Mouse (Mus musculus) hindbrain, embryonic 15.5 days (tissue): ENCODE data around the gene Rnf130. TPM values are rescaled to one million over a fixed set of nuclear protein-coding genes. Genes with fewer than 3 reads are reported as not detected.
A peak's percentile ranks its signal among the peaks of the same experiment; 100 is the strongest.

ENCODE experiments used
- ATAC-seq: fragments of 200-750 bp; cut with Nextera tagmentation; 2 replicates; pipeline ENCODE4 v1.8.0; 2017; ENCODE audit warnings: low read depth, moderate number of reproducible peaks, moderate TSS enrichment; ENCODE audit not compliant: low FRiP score
- H3K27ac ChIP-seq: fragments of 300-500 bp; sonication (generic); replicated peaks from 2 replicates; pipeline ENCODE4 v1.5.1; 2015; ENCODE audit warnings: mild to moderate bottlenecking, inconsistent platforms
- H3K27me3 ChIP-seq: fragments of 300-500 bp; sonication (generic); 2 replicates; pipeline ENCODE4 v1.6.1; 2015; ENCODE audit warnings: control low read depth, inconsistent platforms
- H3K36me3 ChIP-seq: fragments of 300-500 bp; sonication (generic); 2 replicates; pipeline ENCODE4 v1.6.1; 2015; ENCODE audit warnings: control low read depth, inconsistent platforms
- H3K4me1 ChIP-seq: fragments of 300-500 bp; sonication (generic); replicated peaks from 2 replicates; pipeline ENCODE4 v1.6.1; 2015; ENCODE audit warnings: control low read depth, inconsistent platforms
- H3K4me2 ChIP-seq: fragments of 300-500 bp; sonication (generic); 2 replicates; pipeline ENCODE4 v1.6.1; 2015; ENCODE audit warnings: moderate library complexity, mild to moderate bottlenecking, inconsistent platforms
- H3K4me3 ChIP-seq: fragments of 300-500 bp; sonication (generic); 2 replicates; pipeline ENCODE4 v1.5.1; 2015; ENCODE audit warnings: mild to moderate bottlenecking, inconsistent platforms
- H3K9ac ChIP-seq: fragments of 300-500 bp; sonication (generic); 2 replicates; pipeline ENCODE4 v1.6.1; 2015; ENCODE audit warnings: inconsistent platforms
- H3K9me3 ChIP-seq: fragments of 300-500 bp; sonication (generic); 2 replicates; pipeline ENCODE4 v1.6.1; 2016; ENCODE audit warnings: control low read depth, inconsistent platforms
- WGBS: fragments of 180-500 bp; shearing (Covaris S2); methylation state at CpG from one replicate; pipeline ENCODE4 v1.1.7; 2015; 5-methylcytosine and 5-hydroxymethylcytosine counted together
- polyA plus RNA-seq: library from polyadenylated mRNA; unstranded; fragments of >200 nt; fragmentation: Nextera tagmentation; extraction: Ambion mirVana; gene quantifications from 2 replicates; pipeline ENCODE4 v1.2.1, GENCODE M21; 2015

Rnf130 gene
- polyA plus RNA-seq, 1 experiment from 2014 or later = 64.6 TPM

GRCm38 (mm10) chr11:50127781-50128180 is 102.6 kb downstream of the Rnf130 start:
- Histone ChIP-seq H3K27ac (no peak overlapping the region), H3K36me3 (no peaks in the 10 kb centered on the region), H3K4me2 (peak overlapping the region; percentile 45), H3K4me1 (peaks cover 20% of the 10 kb centered on the region), H3K4me3 (no peak overlapping the region), H3K27me3 (no peaks in the 10 kb centered on the region), H3K9ac (no peak overlapping the region), H3K9me3 (no peaks in the 10 kb centered on the region)
- 6% methylated on average over 10 of the region's 10 CpGs for WGBS
- ATAC-seq = no peak

GRCm38 (mm10) chr11:50130811-50131766 is 105.9 kb downstream of the Rnf130 start, which contains the start of gene Tbc1d9b:
Tbc1d9b (plus strand) TSS chr11:50131396.
- H3K4me3 ChIP-seq = peak within 1 kb of the TSS; percentile 70
- H3K9me3 ChIP-seq = no peaks in the 10 kb centered on the region
- peak within 1 kb of the TSS; percentile 93 for H3K27ac ChIP-seq
- no peaks in the 10 kb centered on the region; the same call in 1 of the 2 replicates for H3K36me3 ChIP-seq
- ATAC-seq = peak; percentile 94
- H3K27me3 ChIP-seq = no peaks in the 10 kb centered on the region
- peak within 1 kb of the TSS; percentile 93 for H3K9ac ChIP-seq
- peak within 1 kb of the TSS; percentile 87 for H3K4me2 ChIP-seq
- H3K4me1 ChIP-seq = peaks cover 22% of the 10 kb centered on the region
- under 1% methylated on average over 73 of the region's 77 CpGs for WGBS

GRCm38 (mm10) chr11:50131801-50132201 is 106.7 kb downstream of the Rnf130 start:
- ATAC-seq = peak; percentile 4; the same call in 1 of the 2 replicates
- no peaks in the 10 kb centered on the region for H3K27me3 ChIP-seq
- H3K36me3 ChIP-seq = peaks cover 4% of the 10 kb centered on the region
- peak overlapping the region; percentile 70 for H3K4me3 ChIP-seq
- H3K9me3 ChIP-seq = no peaks in the 10 kb centered on the region
- peak overlapping the region; percentile 93 for H3K9ac ChIP-seq
- peak overlapping the region; percentile 87 for H3K4me2 ChIP-seq
- WGBS = 8% methylated on average over 10 of the region's 10 CpGs
- H3K4me1 ChIP-seq = peaks cover 22% of the 10 kb centered on the region
- peak overlapping the region; percentile 93 for H3K27ac ChIP-seq

GRCm38 (mm10) chr11:50132265-50132664 is 107.1 kb downstream of the Rnf130 start:
- 74% methylated on average over 6 of the region's 6 CpGs for WGBS
- Histone ChIP-seq H3K36me3 (peaks cover 8% of the 10 kb centered on the region), H3K4me3 (peak overlapping the region; percentile 70), H3K4me1 (peaks cover 22% of the 10 kb centered on the region), H3K27ac (peak overlapping the region; percentile 93; the same call in 1 of the 2 replicates), H3K4me2 (peak overlapping the region; percentile 87), H3K9me3 (no peaks in the 10 kb centered on the region), H3K9ac (peak overlapping the region; percentile 93), H3K27me3 (no peaks in the 10 kb centered on the region)
- no peak for ATAC-seq

- ATAC-seq = no peak
- Histone ChIP-seq H3K9me3 (no peaks in the 10 kb centered on the region), H3K9ac (no peak overlapping the region), H3K27me3 (no peaks in the 10 kb centered on the region), H3K36me3 (peaks cover 24% of the 10 kb centered on the region), H3K4me2 (no peak overlapping the region), H3K4me3 (no peak overlapping the region), H3K27ac (no peak overlapping the region), H3K4me1 (peaks cover 22% of the 10 kb centered on the region)
- WGBS = 85% methylated on average over 10 of the region's 10 CpGs
Measured at GRCm38 (mm10) chr11:50134136-50134859, 109.2 kb downstream of the Rnf130 start.

GRCm38 (mm10) chr11:50138206-50138822 is 113.2 kb downstream of the Rnf130 start:
- Histone ChIP-seq H3K9me3 (no peaks in the 10 kb centered on the region), H3K4me1 (0 out of 2 replicates have a peak, but pooled peaks cover 3% of the 10 kb centered on the region), H3K4me2 (no peak overlapping the region), H3K9ac (no peak overlapping the region), H3K27me3 (no peaks in the 10 kb centered on the region), H3K27ac (no peak overlapping the region), H3K36me3 (peaks cover 63% of the 10 kb centered on the region), H3K4me3 (no peak overlapping the region)
- no peak for ATAC-seq
- WGBS = 86% methylated on average over 10 of the region's 10 CpGs

GRCm38 (mm10) chr11:50139571-50139970 is 114.4 kb downstream of the Rnf130 start:
- Histone ChIP-seq H3K4me2 (no peak overlapping the region), H3K36me3 (peaks cover 72% of the 10 kb centered on the region), H3K9me3 (no peaks in the 10 kb centered on the region), H3K4me1 (no peaks in the 10 kb centered on the region), H3K9ac (no peak overlapping the region), H3K4me3 (no peak overlapping the region), H3K27ac (no peak overlapping the region), H3K27me3 (no peaks in the 10 kb centered on the region)
- WGBS = 86% methylated on average over 7 of the region's 7 CpGs
- no peak for ATAC-seq

- H3K36me3 ChIP-seq = peaks cover 90% of the 10 kb centered on the region
- no peak overlapping the region for H3K27ac ChIP-seq
- no peaks in the 10 kb centered on the region for H3K9me3 ChIP-seq
- H3K4me3 ChIP-seq = no peak overlapping the region
- no peaks in the 10 kb centered on the region for H3K4me1 ChIP-seq
- H3K9ac ChIP-seq = no peak overlapping the region
- 96% methylated on average over 3 of the region's 3 CpGs for WGBS
- no peak overlapping the region for H3K4me2 ChIP-seq
- no peaks in the 10 kb centered on the region for H3K27me3 ChIP-seq
- ATAC-seq = no peak
Measured at GRCm38 (mm10) chr11:50145529-50145928, 120.4 kb downstream of the Rnf130 start.

- no peak for ATAC-seq
- H3K4me3 ChIP-seq = no peak overlapping the region
- no peak overlapping the region for H3K27ac ChIP-seq
- H3K4me2 ChIP-seq = no peak overlapping the region
- H3K4me1 ChIP-seq = no peaks in the 10 kb centered on the region
- H3K36me3 ChIP-seq = peaks cover 90% of the 10 kb centered on the region
- H3K9ac ChIP-seq = no peak overlapping the region
- no peaks in the 10 kb centered on the region for H3K9me3 ChIP-seq
- no peaks in the 10 kb centered on the region for H3K27me3 ChIP-seq
- 95% methylated on average over 13 of the region's 13 CpGs for WGBS
Measured at GRCm38 (mm10) chr11:50146121-50146520, 121.0 kb downstream of the Rnf130 start.

GRCm38 (mm10) chr11:50147267-50147957 is 122.3 kb downstream of the Rnf130 start:
- H3K4me2 ChIP-seq = no peak overlapping the region
- 91% methylated on average over 9 of the region's 9 CpGs for WGBS

GRCm38 (mm10) chr11:50147958-50148476 is 122.9 kb downstream of the Rnf130 start:
- WGBS = 92% methylated on average over 11 of the region's 11 CpGs
- no peaks in the 10 kb centered on the region for H3K27me3 ChIP-seq
- H3K9me3 ChIP-seq = no peaks in the 10 kb centered on the region
- no peak overlapping the region for H3K4me3 ChIP-seq
- ATAC-seq = no peak
- no peaks in the 10 kb centered on the region for H3K4me1 ChIP-seq
- no peak overlapping the region for H3K4me2 ChIP-seq
- no peak overlapping the region for H3K27ac ChIP-seq
- H3K36me3 ChIP-seq = peaks cover 86% of the 10 kb centered on the region
- H3K9ac ChIP-seq = no peak overlapping the region

More at GRCm38 (mm10) chr11:50147267-50147957, 122.3 kb downstream of the Rnf130 start:
- no peaks in the 10 kb centered on the region for H3K4me1 ChIP-seq
- no peak overlapping the region for H3K27ac ChIP-seq
- H3K27me3 ChIP-seq = no peaks in the 10 kb centered on the region
- H3K9me3 ChIP-seq = no peaks in the 10 kb centered on the region
- peaks cover 86% of the 10 kb centered on the region for H3K36me3 ChIP-seq
- no peak overlapping the region for H3K9ac ChIP-seq
- no peak overlapping the region for H3K4me3 ChIP-seq
- ATAC-seq = no peak
